Mouse (Mus musculus) intestine, embryonic 16.5 days (tissue): Measurements from ENCODE around the gene Bpifb5. TPM values are rescaled to one million over a fixed set of nuclear protein-coding genes. Genes with fewer than 3 reads are reported as not detected.
A peak's percentile ranks its signal among the peaks of the same experiment; 100 is the strongest.

Source experiments
- ATAC-seq: fragments of 200-750 bp; cut with Nextera tagmentation; 2 replicates; pipeline ENCODE4 v1.8.0; 2017; ENCODE audit warnings: moderate TSS enrichment, moderate library complexity
- H3K27ac ChIP-seq: fragments of 300-500 bp; sonication (generic); 2 replicates; pipeline ENCODE4 v1.5.1; 2014; ENCODE audit warnings: mild to moderate bottlenecking, low read length
- H3K27me3 ChIP-seq: fragments of 300-500 bp; sonication (generic); replicated peaks from 2 replicates; pipeline ENCODE4 v1.6.1; 2014; ENCODE audit warnings: low read length, control low read depth, mixed read lengths; ENCODE audit not compliant: control insufficient read depth, insufficient read depth
- H3K36me3 ChIP-seq: fragments of 300-500 bp; sonication (generic); 2 replicates; pipeline ENCODE4 v1.6.1; 2014; ENCODE audit warnings: low read length, control low read depth; ENCODE audit not compliant: control insufficient read depth, insufficient read depth
- H3K4me1 ChIP-seq: fragments of 300-500 bp; sonication (generic); 2 replicates; pipeline ENCODE4 v1.6.1; 2014; ENCODE audit warnings: low read length, control low read depth, mixed read lengths; ENCODE audit not compliant: control insufficient read depth, insufficient read depth
- H3K4me2 ChIP-seq: fragments of 300-500 bp; sonication (generic); 2 replicates; pipeline ENCODE4 v1.6.1; 2014; ENCODE audit warnings: low read depth, low read length, control low read depth
- H3K4me3 ChIP-seq: fragments of 300-500 bp; sonication (generic); 2 replicates; pipeline ENCODE4 v1.5.1; 2014; ENCODE audit warnings: mild to moderate bottlenecking, low read length
- H3K9ac ChIP-seq: fragments of 300-500 bp; sonication (generic); 2 replicates; pipeline ENCODE4 v1.6.1; 2014; ENCODE audit warnings: low read depth, low read length
- H3K9me3 ChIP-seq: fragments of 300-500 bp; sonication (generic); 2 replicates; pipeline ENCODE4 v1.6.1; 2016; ENCODE audit warnings: low read length, control low read depth; ENCODE audit not compliant: control insufficient read depth
- WGBS: fragments of 180-500 bp; shearing (Covaris S2); extraction: QIAGEN DNeasy Blood & Tissue Kit; methylation state at CpG from one replicate; pipeline ENCODE4 v1.1.7; 2014; 5-methylcytosine and 5-hydroxymethylcytosine counted together
- polyA plus RNA-seq: library from polyadenylated mRNA; unstranded; fragments of >200 nt; fragmentation: Nextera tagmentation; extraction: Ambion mirVana; gene quantifications from 2 replicates; pipeline ENCODE4 v1.2.1, GENCODE M21; 2015

Bpifb5 gene
- polyA plus RNA-seq, 1 experiment from 2014 or later, result 0.07 TPM

DNA sequence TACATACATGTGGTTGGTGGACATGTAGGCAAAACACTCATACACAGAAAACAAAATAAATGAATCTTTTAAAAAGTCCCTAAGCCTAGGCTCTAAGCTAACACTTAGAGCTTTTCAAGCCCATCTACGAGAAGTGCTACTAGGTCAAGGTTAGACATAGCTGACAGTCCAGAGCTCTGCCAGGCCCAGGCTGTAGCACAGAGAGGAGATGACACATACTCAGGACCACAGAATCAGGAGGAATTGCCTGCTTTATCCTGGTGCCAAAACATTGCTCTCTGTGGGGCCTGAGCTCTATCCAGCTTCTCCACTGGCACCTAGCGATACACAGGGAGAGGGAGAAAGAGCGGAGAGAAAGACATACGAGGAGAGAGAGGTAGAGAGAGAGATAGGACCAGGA lies 30.5 kb upstream of the Bpifb5 start:
- no peak overlapping the region for H3K9ac ChIP-seq
- H3K27ac ChIP-seq, result no peak overlapping the region
- H3K36me3 ChIP-seq, result no peaks in the 10 kb centered on the region
- H3K27me3 ChIP-seq, result no peaks in the 10 kb centered on the region
- H3K4me1 ChIP-seq, result no peaks in the 10 kb centered on the region
- WGBS, result 87% methylated on average over 4 of the region's 4 CpGs
- H3K9me3 ChIP-seq, result no peaks in the 10 kb centered on the region
- no peak overlapping the region for H3K4me2 ChIP-seq
- no peak overlapping the region for H3K4me3 ChIP-seq
- no peak for ATAC-seq

DNA sequence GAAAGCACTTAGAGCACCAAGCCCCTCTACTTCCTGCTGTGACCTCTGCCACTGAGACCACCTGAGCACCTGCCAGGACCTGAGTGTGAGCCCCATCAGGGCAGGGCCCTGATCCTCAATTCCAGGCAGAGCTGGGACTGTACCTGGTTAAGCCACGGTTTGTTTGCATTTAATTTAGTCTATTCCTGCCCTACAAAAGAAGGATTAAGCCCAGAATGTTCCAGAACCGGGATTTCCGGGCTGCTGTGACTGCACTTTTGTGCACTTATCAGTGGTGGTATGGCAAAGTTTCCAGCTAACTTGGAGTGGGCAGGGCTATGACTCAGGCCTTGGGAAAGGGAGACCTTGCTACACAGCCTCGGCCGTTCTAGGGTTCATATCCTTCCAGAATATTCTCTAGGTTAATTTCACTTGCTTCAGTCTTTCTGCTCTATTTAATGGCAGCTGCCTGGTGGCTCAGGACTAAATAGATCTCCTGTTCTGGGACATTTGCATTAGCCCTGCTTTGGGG lies 29.5 kb upstream of the Bpifb5 start:
- no peak for ATAC-seq
- 61% methylated on average over 5 of the region's 5 CpGs for WGBS
- H3K4me3 ChIP-seq, result no peak overlapping the region
- H3K4me2 ChIP-seq, result no peak overlapping the region
- no peaks in the 10 kb centered on the region for H3K36me3 ChIP-seq
- no peaks in the 10 kb centered on the region for H3K4me1 ChIP-seq
- H3K27me3 ChIP-seq, result no peaks in the 10 kb centered on the region
- H3K9me3 ChIP-seq, result no peaks in the 10 kb centered on the region
- no peak overlapping the region for H3K9ac ChIP-seq
- H3K27ac ChIP-seq, result no peak overlapping the region

DNA sequence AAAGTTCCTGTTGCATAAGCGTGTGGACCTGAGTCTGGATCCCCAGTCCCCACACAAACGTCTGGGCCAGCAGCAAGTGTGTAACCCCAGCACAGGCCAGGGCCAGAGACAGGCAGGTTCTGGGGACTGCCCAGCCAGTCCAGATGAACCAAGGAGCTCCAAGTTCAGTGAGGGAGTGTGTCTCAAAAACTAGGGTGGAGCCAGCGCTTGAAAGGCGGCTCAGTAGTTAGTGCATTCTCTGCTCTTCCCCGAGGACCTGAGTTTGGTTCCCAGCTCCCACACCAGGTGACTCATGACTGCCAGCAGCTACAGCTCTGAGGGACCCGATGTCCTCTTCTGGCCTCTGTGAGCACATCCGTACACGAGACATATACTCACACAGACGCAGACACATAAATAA lies 26.5 kb upstream of the Bpifb5 start:
- Histone ChIP-seq H3K27me3 (no peaks in the 10 kb centered on the region), H3K36me3 (no peaks in the 10 kb centered on the region), H3K4me2 (no peak overlapping the region), H3K27ac (no peak overlapping the region), H3K4me3 (no peak overlapping the region), H3K9me3 (no peaks in the 10 kb centered on the region), H3K4me1 (no peaks in the 10 kb centered on the region), H3K9ac (no peak overlapping the region)
- ATAC-seq, result no peak
- WGBS, result 86% methylated on average over 9 of the region's 9 CpGs

DNA sequence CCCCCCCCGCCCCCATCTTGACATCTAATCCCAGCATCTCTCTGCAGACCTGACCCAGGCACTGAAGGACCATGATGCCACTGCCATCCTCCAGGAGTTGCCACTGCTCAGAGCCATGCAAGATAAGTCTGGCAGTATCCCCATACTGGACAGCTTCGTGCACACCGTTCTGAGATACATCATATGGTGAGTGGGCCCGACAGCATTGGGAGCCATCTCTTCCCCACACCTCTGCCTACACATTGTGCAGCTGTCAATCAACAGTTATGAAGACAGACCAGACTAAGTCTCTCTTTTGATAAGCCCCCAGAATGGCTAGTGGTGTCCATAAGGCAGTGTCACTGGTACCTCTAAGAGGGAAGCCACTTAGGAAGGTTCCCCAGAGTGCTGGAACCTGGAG lies 18.9 kb upstream of the Bpifb5 start:
- H3K27me3 ChIP-seq, result no peaks in the 10 kb centered on the region
- H3K36me3 ChIP-seq, result no peaks in the 10 kb centered on the region
- no peak for ATAC-seq
- no peak overlapping the region for H3K27ac ChIP-seq
- H3K9ac ChIP-seq, result no peak overlapping the region
- H3K4me2 ChIP-seq, result no peak overlapping the region
- no peaks in the 10 kb centered on the region for H3K4me1 ChIP-seq
- H3K9me3 ChIP-seq, result no peaks in the 10 kb centered on the region
- WGBS, result 90% methylated on average over 4 of the region's 4 CpGs
- H3K4me3 ChIP-seq, result no peak overlapping the region

DNA sequence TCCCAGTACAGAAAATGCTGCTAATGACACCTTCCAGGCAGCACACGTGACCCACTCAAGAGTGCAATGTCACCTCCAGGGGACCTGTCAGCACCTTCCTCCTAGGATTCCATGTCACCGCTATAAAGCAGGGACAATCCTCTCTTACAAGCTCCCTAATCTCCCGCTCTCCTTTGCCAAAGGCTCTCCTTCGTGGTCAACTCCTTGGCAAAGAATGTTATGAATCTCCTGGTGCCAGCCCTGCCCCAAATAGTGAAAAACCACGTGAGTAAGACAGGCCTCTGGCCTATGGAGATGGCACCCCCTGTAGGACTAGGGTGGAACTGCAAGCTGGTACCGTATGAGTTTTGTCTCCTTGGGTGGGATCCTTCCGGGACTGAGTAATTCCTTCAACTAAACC lies 16.6 kb upstream of the Bpifb5 start:
- no peak for ATAC-seq
- H3K4me3 ChIP-seq, result no peak overlapping the region
- H3K9ac ChIP-seq, result no peak overlapping the region
- H3K4me2 ChIP-seq, result no peak overlapping the region
- no peaks in the 10 kb centered on the region for H3K4me1 ChIP-seq
- no peaks in the 10 kb centered on the region for H3K27me3 ChIP-seq
- no peaks in the 10 kb centered on the region for H3K36me3 ChIP-seq
- 61% methylated on average over 7 of the region's 7 CpGs for WGBS
- no peaks in the 10 kb centered on the region for H3K9me3 ChIP-seq
- H3K27ac ChIP-seq, result no peak overlapping the region

DNA sequence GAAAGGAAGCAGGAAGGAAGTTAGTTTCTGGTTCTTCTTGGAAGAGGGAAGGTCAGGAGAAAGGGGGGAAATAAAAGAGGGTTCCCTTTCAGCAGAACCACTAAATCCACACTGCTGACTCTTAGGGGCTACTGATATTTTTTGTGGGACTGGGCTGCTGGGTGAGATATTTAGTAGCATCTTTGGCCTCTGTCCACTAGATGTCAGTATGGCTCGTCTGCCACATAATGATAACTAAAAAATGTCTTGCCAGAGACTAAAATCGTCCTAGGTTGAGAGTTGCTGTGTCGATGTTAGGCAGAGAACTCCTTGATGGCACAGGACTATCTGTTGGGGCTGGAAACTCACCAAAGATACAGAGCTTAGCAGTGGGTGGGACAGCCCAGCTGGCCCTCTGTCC lies 14.4 kb upstream of the Bpifb5 start:
- no peaks in the 10 kb centered on the region for H3K27me3 ChIP-seq
- 3% methylated on average over 3 of the region's 3 CpGs for WGBS
- no peak overlapping the region for H3K9ac ChIP-seq
- no peak overlapping the region for H3K4me2 ChIP-seq
- no peaks in the 10 kb centered on the region for H3K9me3 ChIP-seq
- ATAC-seq, result no peak
- H3K36me3 ChIP-seq, result no peaks in the 10 kb centered on the region
- no peaks in the 10 kb centered on the region for H3K4me1 ChIP-seq
- no peak overlapping the region for H3K4me3 ChIP-seq
- no peak overlapping the region for H3K27ac ChIP-seq

DNA sequence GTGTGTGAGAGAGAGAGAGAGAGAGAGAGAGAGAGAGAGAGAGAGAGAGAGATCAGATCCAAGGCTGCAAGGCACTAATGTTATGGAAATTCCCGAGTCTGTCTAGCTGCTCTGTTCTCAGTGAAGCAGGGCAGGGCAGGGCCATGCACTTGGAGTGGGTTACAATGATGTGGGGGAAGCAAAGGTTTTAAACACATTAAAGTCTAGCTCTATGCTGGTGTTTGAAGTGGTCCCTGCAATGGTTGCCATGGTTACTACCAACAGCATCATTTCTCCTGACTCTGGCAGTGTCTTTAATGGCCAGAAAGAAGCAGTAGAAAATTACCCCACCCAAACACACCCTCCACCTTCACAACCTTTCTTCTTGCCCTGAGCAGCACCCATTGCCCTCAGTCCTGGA lies 12.4 kb upstream of the Bpifb5 start:
- Histone ChIP-seq H3K27ac (no peak overlapping the region), H3K9me3 (no peaks in the 10 kb centered on the region), H3K9ac (no peak overlapping the region), H3K36me3 (no peaks in the 10 kb centered on the region), H3K4me3 (no peak overlapping the region), H3K4me1 (no peaks in the 10 kb centered on the region), H3K27me3 (no peaks in the 10 kb centered on the region), H3K4me2 (no peak overlapping the region)
- no peak for ATAC-seq
- WGBS, result 32% methylated on average over 1 of the region's 1 CpGs

DNA sequence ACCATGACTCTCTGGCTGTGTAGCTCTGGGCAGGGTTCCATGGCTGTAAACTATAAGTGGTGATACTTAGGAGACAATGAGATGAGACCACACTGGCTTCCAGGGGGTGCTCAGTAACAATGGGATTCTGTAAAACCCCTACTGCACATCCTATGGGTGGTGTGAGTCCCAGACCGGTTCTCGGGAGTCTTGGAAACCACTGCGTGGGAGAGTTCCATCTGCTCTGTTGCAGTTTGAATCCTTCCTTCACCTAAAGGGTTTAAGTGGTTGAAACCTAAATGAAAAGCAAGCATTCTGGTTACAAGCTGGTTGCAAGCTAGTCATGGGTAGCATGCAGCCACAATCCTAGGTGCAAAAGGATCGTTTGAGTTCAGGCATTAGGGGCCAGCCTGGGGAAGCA lies 11.7 kb upstream of the Bpifb5 start:
- ATAC-seq, result no peak
- Histone ChIP-seq H3K4me1 (no peaks in the 10 kb centered on the region), H3K9me3 (no peaks in the 10 kb centered on the region), H3K9ac (no peak overlapping the region), H3K4me2 (no peak overlapping the region), H3K27me3 (no peaks in the 10 kb centered on the region), H3K27ac (no peak overlapping the region), H3K36me3 (no peaks in the 10 kb centered on the region), H3K4me3 (no peak overlapping the region)
- 80% methylated on average over 4 of the region's 4 CpGs for WGBS

DNA sequence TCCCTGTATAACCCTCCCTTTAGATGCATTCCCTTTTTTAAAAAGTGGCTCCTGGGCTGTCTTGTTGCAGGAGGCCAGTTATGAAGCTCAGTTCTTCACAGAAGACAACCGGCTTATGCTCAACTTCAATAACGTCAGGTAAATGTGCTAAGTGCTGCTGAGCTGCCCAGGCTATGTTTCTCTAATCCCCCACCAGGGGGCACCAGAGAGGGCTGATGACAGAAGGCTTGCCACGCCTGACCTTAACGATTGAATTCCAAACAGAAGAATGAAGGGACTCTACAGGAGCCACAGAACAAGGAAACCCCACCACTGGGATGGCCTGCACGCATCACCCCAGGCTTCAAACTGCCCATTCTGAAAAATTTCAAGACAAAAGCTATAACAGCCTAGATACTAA lies 8.4 kb upstream of the Bpifb5 start:
- Histone ChIP-seq H3K27me3 (no peaks in the 10 kb centered on the region), H3K4me3 (no peak overlapping the region), H3K9me3 (no peaks in the 10 kb centered on the region), H3K4me1 (no peaks in the 10 kb centered on the region), H3K36me3 (no peaks in the 10 kb centered on the region), H3K27ac (no peak overlapping the region), H3K9ac (no peak overlapping the region), H3K4me2 (no peak overlapping the region)
- ATAC-seq, result peak; percentile 46; the same call in 1 of the 2 replicates
- WGBS, result 17% methylated on average over 5 of the region's 5 CpGs

DNA sequence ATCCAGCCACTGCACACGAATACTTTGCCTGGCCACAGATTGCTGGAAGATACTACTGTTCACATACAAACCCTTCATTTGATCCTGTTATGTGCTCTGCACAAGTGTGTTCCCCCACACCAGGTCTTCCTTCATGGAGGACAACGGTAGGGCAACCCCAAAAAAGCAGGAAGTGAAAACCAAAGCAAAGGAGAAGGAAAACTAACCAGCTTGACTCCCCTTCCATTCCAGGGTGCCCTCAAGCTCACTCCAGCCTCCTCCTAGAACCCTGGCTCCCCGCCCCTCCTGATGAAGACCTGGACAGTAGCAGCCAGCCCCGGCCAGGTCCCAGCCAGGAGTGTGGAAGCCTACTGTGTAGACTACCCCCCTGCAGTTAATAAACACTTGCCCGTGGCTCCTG lies 3.6 kb upstream of the Bpifb5 start:
- ATAC-seq, result no peak
- Histone ChIP-seq H3K27me3 (no peaks in the 10 kb centered on the region), H3K27ac (no peak overlapping the region), H3K36me3 (no peaks in the 10 kb centered on the region), H3K4me1 (peaks cover 6% of the 10 kb centered on the region), H3K9me3 (no peaks in the 10 kb centered on the region), H3K9ac (no peak overlapping the region), H3K4me3 (no peak overlapping the region), H3K4me2 (no peak overlapping the region)
- WGBS, result 70% methylated on average over 5 of the region's 5 CpGs
